Comparison of ENCODE assay signal across 11 mouse cellular contexts in the genomic region with DNA sequence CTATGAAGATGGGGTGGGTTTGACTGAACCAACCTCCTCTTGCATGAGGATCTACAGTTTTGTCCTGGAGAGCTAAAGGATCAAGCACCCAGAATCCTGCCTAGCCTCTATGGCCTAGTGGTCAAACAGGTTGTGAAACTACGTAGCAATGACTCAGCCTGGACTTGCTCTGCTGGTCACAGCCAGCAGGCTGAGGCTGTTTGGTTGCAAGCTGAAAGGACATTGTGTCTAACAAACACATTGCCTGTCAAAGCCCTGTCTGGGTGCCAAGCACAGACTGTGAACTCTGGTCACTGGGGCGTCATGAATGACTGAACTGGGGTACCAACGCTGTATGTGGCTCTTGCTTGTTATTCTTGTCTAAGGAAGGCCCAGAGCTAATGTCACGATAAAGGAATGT. TPM values are rescaled to one million over a fixed set of nuclear protein-coding genes. Genes with fewer than 3 reads are reported as not detected.
DNase-seq lines count a peak whose midpoint lies in the region; ATAC-seq and TF ChIP-seq lines count a peak whose summit lies in the region.
"Had no signal": no experiment of that assay in that cellular context is flagged by ENCODE, and none has a peak within 500 bp of the region (broad histone marks: within the 10 kb centered on the region; RNA-seq: fewer than 3 reads in every experiment).

No protein-coding gene starts in this region.

- no peak overlapping the region for H3K9ac ChIP-seq in liver, embryonic 14.5 days (replicated peaks)
- no peak overlapping the region for H3K9ac ChIP-seq in liver, embryonic 12.5 days
- H3K9ac ChIP-seq in stomach, embryonic 16.5 days (ENCODE audit: low read length): no peak overlapping the region
- H3K9ac ChIP-seq: hindbrain, embryonic 12.5 days; limb, embryonic 15.5 days; neural tube, embryonic 12.5 days had no signal

- intact Hi-C loops in gastrocnemius, adult 2 months (cut with DNase I): no loop called here

- H3K9me3 ChIP-seq in liver, embryonic 14.5 days (ENCODE audit: control insufficient read depth, low read length): no peaks in the 10 kb centered on the region
- H3K9me3 ChIP-seq in liver, embryonic 12.5 days (replicated peaks): no peaks in the 10 kb centered on the region
- H3K9me3 ChIP-seq in stomach, embryonic 16.5 days (replicated peaks; ENCODE audit: control insufficient read depth, low read length): no peaks in the 10 kb centered on the region
- H3K9me3 ChIP-seq in embryonic facial prominence, embryonic 10.5 days: no peaks in the 10 kb centered on the region
- H3K9me3 ChIP-seq: hindbrain, embryonic 12.5 days; limb, embryonic 15.5 days; neural tube, embryonic 12.5 days had no signal

- no peak for TF ChIP-seq EP300 in liver, embryonic 14.5 days (IDR thresholded peaks at IDR 0.05; ENCODE audit: low read depth)

- no peaks in the 10 kb centered on the region for H3K36me3 ChIP-seq in liver, embryonic 14.5 days (replicated peaks; ENCODE audit: control insufficient read depth, insufficient read depth, low read depth)
- no peaks in the 10 kb centered on the region for H3K36me3 ChIP-seq in liver, embryonic 12.5 days
- H3K36me3 ChIP-seq in stomach, embryonic 16.5 days (ENCODE audit: control insufficient read depth, insufficient read depth, low read length): no peaks in the 10 kb centered on the region
- no peaks in the 10 kb centered on the region for H3K36me3 ChIP-seq in embryonic facial prominence, embryonic 10.5 days (replicated peaks)
- H3K36me3 ChIP-seq: hindbrain, embryonic 12.5 days; limb, embryonic 15.5 days; neural tube, embryonic 12.5 days had no signal

- no peak overlapping the region for H3K4me2 ChIP-seq in liver, embryonic 14.5 days (ENCODE audit: low read depth)
- H3K4me2 ChIP-seq in liver, embryonic 12.5 days: no peak overlapping the region
- H3K4me2 ChIP-seq in stomach, embryonic 16.5 days (ENCODE audit: low read depth, low read length): no peak overlapping the region
- H3K4me2 ChIP-seq: hindbrain, embryonic 12.5 days; limb, embryonic 15.5 days; neural tube, embryonic 12.5 days had no signal

- 0 out of 2 replicates have a peak, but pooled peaks have one; percentile 8 for TF ChIP-seq CTCF in liver, embryonic 14.5 days (IDR thresholded peaks at IDR 0.05; ENCODE audit: low read depth)
- TF ChIP-seq CTCF in gastrocnemius, adult 2 months (IDR thresholded peaks at IDR 0.05): no peak

- no peak overlapping the region for H3K4me3 ChIP-seq in liver, embryonic 14.5 days (ENCODE audit: insufficient read depth in 1 of 2, low read depth in 2 of 2, low read length in 2 of 2)
- no peak overlapping the region for H3K4me3 ChIP-seq in liver, embryonic 12.5 days
- H3K4me3 ChIP-seq in brown adipose tissue, adult 24 weeks (ENCODE audit: insufficient read depth, low read depth, low read length): no peak overlapping the region
- no peak overlapping the region for H3K4me3 ChIP-seq in stomach, embryonic 16.5 days (replicated peaks; ENCODE audit: low read length)
- no peak overlapping the region for H3K4me3 ChIP-seq in gastrocnemius, adult 2 months
- no peak overlapping the region for H3K4me3 ChIP-seq in embryonic facial prominence, embryonic 10.5 days
- H3K4me3 ChIP-seq: hindbrain, embryonic 12.5 days; limb, embryonic 15.5 days; neural tube, embryonic 12.5 days had no signal

- H3K4me1 ChIP-seq in liver, embryonic 14.5 days (replicated peaks; ENCODE audit: control insufficient read depth in 2 of 2, insufficient read depth in 2 of 2, low read length in 1 of 2): peaks cover 0 to 13% of the 10 kb centered on the region in 2 experiments; a peak in 3 of 4 replicates
- peaks cover 30% of the 10 kb centered on the region for H3K4me1 ChIP-seq in liver, embryonic 12.5 days
- peaks cover 3% of the 10 kb centered on the region; the same call in 1 of the 2 replicates for H3K4me1 ChIP-seq in brown adipose tissue, adult 24 weeks (ENCODE audit: control insufficient read depth, insufficient read depth, insufficient read length, low read length)
- H3K4me1 ChIP-seq in stomach, embryonic 16.5 days (ENCODE audit: control insufficient read depth, insufficient read depth, low read length): no peaks in the 10 kb centered on the region
- peaks cover 14% of the 10 kb centered on the region for H3K4me1 ChIP-seq in embryonic facial prominence, embryonic 10.5 days
- H3K4me1 ChIP-seq: hindbrain, embryonic 12.5 days; limb, embryonic 15.5 days; neural tube, embryonic 12.5 days had no signal

- ATAC-seq in liver, embryonic 14.5 days (ENCODE audit: insufficient read depth): no peak
- ATAC-seq in liver, embryonic 12.5 days: no peak
- peak; percentile 72; the same call in 1 of the 2 replicates for ATAC-seq in stomach, embryonic 16.5 days (ENCODE audit: insufficient read depth, low FRiP score)
- ATAC-seq in inflammation-experienced regulatory T-cells, adult 6 months: no peak

- no peaks in the 10 kb centered on the region for H3K27me3 ChIP-seq in liver, embryonic 14.5 days (ENCODE audit: control insufficient read depth, insufficient read depth, low read length)
- no peaks in the 10 kb centered on the region for H3K27me3 ChIP-seq in liver, embryonic 12.5 days (replicated peaks)
- no peaks in the 10 kb centered on the region for H3K27me3 ChIP-seq in stomach, embryonic 16.5 days (ENCODE audit: control insufficient read depth, insufficient read depth, low read length)
- H3K27me3 ChIP-seq in embryonic facial prominence, embryonic 10.5 days (replicated peaks; ENCODE audit: low read depth, poor library complexity, severe bottlenecking): no peaks in the 10 kb centered on the region
- H3K27me3 ChIP-seq: hindbrain, embryonic 12.5 days; limb, embryonic 15.5 days; neural tube, embryonic 12.5 days had no signal

- no peak overlapping the region; the same call in 1 of the 2 replicates for H3K27ac ChIP-seq in liver, embryonic 14.5 days
- no peak overlapping the region for H3K27ac ChIP-seq in liver, embryonic 12.5 days
- peak overlapping the region; percentile 85 for H3K27ac ChIP-seq in brown adipose tissue, adult 24 weeks (replicated peaks; ENCODE audit: low read depth, low read length)
- H3K27ac ChIP-seq in stomach, embryonic 16.5 days (ENCODE audit: low read length): 0 out of 2 replicates have a peak overlapping the region, but pooled peaks have one; percentile 41
- H3K27ac ChIP-seq in gastrocnemius, adult 2 months: no peak overlapping the region
- no peak overlapping the region for H3K27ac ChIP-seq in embryonic facial prominence, embryonic 10.5 days (replicated peaks)
- H3K27ac ChIP-seq: hindbrain, embryonic 12.5 days; limb, embryonic 15.5 days; neural tube, embryonic 12.5 days had no signal

- no peak for DNase-seq in liver, embryonic 14.5 days (ENCODE audit: low read depth in 3 of 3, low spot score in 3 of 3)
- peak; percentile 88 to 96 for DNase-seq in kidney, postnatal 36 days
- DNase-seq in gastrocnemius, adult 2 months: no peak
- no peak for DNase-seq in embryonic facial prominence, embryonic 10.5 days (ENCODE audit: low spot score)

- WGBS in liver, embryonic 14.5 days (ENCODE audit: insufficient replicate concordance): 72% methylated on average over 4 of the region's 4 CpGs
- WGBS in liver, embryonic 12.5 days (ENCODE audit: insufficient replicate concordance): 76% methylated on average over 4 of the region's 4 CpGs
- WGBS in stomach, embryonic 16.5 days: 68% methylated on average over 4 of the region's 4 CpGs
- 78% methylated on average over 4 of the region's 4 CpGs for WGBS in embryonic facial prominence, embryonic 10.5 days

RNA-seq across cellular contexts. Expression of a gene that starts 10.9 kb away (rescaled TPM):
- 4.0 and 4.3 TPM in 2 replicates for polyA plus RNA-seq in liver, embryonic 14.5 days (2012; rRNA removed)
- polyA plus RNA-seq in liver, embryonic 14.5 days (2014; fragmentation: Nextera tagmentation; extraction: Ambion mirVana): 3.4 and 3.9 TPM in 2 replicates
- 19.4 and 21.2 TPM in 2 replicates for polyA plus RNA-seq in liver, embryonic 12.5 days (2016; fragmentation: Nextera tagmentation; extraction: Ambion mirVana)
- polyA plus RNA-seq in brown adipose tissue, adult 24 weeks (2012; ENCODE audit: insufficient read depth, insufficient read length, missing spikeins): 2.1 and 3.4 TPM in 2 replicates
- polyA plus RNA-seq in stomach, embryonic 16.5 days (2015; fragmentation: Nextera tagmentation; extraction: Ambion mirVana): 19.5 and 20.0 TPM in 2 replicates
- 1 to 10 TPM; 2.9 to 3.3 TPM for total RNA-seq in gastrocnemius, adult 2 months (2021)
- 37.0 and 41.7 TPM in 2 replicates for polyA plus RNA-seq in embryonic facial prominence, embryonic 10.5 days (2016; fragmentation: Nextera tagmentation; extraction: Ambion mirVana)
- polyA plus RNA-seq in inflammation-experienced regulatory T-cells, adult 6 months (2017; shearing (Covaris generic)): 10 to 100 TPM; 24.0 to 27.5 (median 27.4) TPM

RNA-seq across cellular contexts. Expression of a gene that starts 35.7 kb away (rescaled TPM):
- 3.4 TPM in 2 replicates for polyA plus RNA-seq in liver, embryonic 14.5 days (2012; rRNA removed)
- polyA plus RNA-seq in liver, embryonic 14.5 days (2014; fragmentation: Nextera tagmentation; extraction: Ambion mirVana): 3.3 and 4.1 TPM in 2 replicates
- polyA plus RNA-seq in liver, embryonic 12.5 days (2016; fragmentation: Nextera tagmentation; extraction: Ambion mirVana): 9.3 and 10.6 TPM in 2 replicates
- 10.1 and 14.5 TPM in 2 replicates for polyA plus RNA-seq in brown adipose tissue, adult 24 weeks (2012; ENCODE audit: insufficient read depth, insufficient read length, missing spikeins)
- polyA plus RNA-seq in stomach, embryonic 16.5 days (2015; fragmentation: Nextera tagmentation; extraction: Ambion mirVana): 12.4 and 13.7 TPM in 2 replicates
- 1 to 10 TPM; 1.5 to 2.1 TPM for total RNA-seq in gastrocnemius, adult 2 months (2021)
- 12.3 and 13.3 TPM in 2 replicates for polyA plus RNA-seq in embryonic facial prominence, embryonic 10.5 days (2016; fragmentation: Nextera tagmentation; extraction: Ambion mirVana)
- polyA plus RNA-seq in inflammation-experienced regulatory T-cells, adult 6 months (2017; shearing (Covaris generic)): 1 to 10 TPM in 2 of 3 experiments, under 1 TPM in 1; 0.56 to 4.6 (median 1.9) TPM

RNA-seq across cellular contexts. Expression of a gene that starts 52.3 kb away (rescaled TPM):
- 6.2 and 7.4 TPM in 2 replicates for polyA plus RNA-seq in liver, embryonic 14.5 days (2012; rRNA removed)
- 10.9 and 14.0 TPM in 2 replicates for polyA plus RNA-seq in liver, embryonic 14.5 days (2014; fragmentation: Nextera tagmentation; extraction: Ambion mirVana)
- 14.4 and 14.5 TPM in 2 replicates for polyA plus RNA-seq in liver, embryonic 12.5 days (2016; fragmentation: Nextera tagmentation; extraction: Ambion mirVana)
- 5.9 and 11.6 TPM in 2 replicates for polyA plus RNA-seq in brown adipose tissue, adult 24 weeks (2012; ENCODE audit: insufficient read depth, insufficient read length, missing spikeins)
- 25.9 and 29.9 TPM in 2 replicates for polyA plus RNA-seq in stomach, embryonic 16.5 days (2015; fragmentation: Nextera tagmentation; extraction: Ambion mirVana)
- 10 to 100 TPM; 14.6 to 15.6 TPM for total RNA-seq in gastrocnemius, adult 2 months (2021)
- polyA plus RNA-seq in embryonic facial prominence, embryonic 10.5 days (2016; fragmentation: Nextera tagmentation; extraction: Ambion mirVana): 25.9 and 27.4 TPM in 2 replicates
- polyA plus RNA-seq in inflammation-experienced regulatory T-cells, adult 6 months (2017; shearing (Covaris generic)): 1 to 10 TPM; 3.4 to 5.4 (median 5.3) TPM

RNA-seq across cellular contexts. Expression of a gene that starts 58.8 kb away (rescaled TPM):
- polyA plus RNA-seq in liver, embryonic 14.5 days (2012; rRNA removed): 544 and 902 TPM in 2 replicates
- polyA plus RNA-seq in liver, embryonic 14.5 days (2014; fragmentation: Nextera tagmentation; extraction: Ambion mirVana): 1,811 and 1,820 TPM in 2 replicates
- 2,000 and 2,061 TPM in 2 replicates for polyA plus RNA-seq in liver, embryonic 12.5 days (2016; fragmentation: Nextera tagmentation; extraction: Ambion mirVana)
- polyA plus RNA-seq in brown adipose tissue, adult 24 weeks (2012; ENCODE audit: insufficient read depth, insufficient read length, missing spikeins): 42.9 and 57.3 TPM in 2 replicates
- 1,031 and 1,078 TPM in 2 replicates for polyA plus RNA-seq in stomach, embryonic 16.5 days (2015; fragmentation: Nextera tagmentation; extraction: Ambion mirVana)
- total RNA-seq in gastrocnemius, adult 2 months (2021): 10 to 100 TPM; 41.0 to 60.0 TPM
- polyA plus RNA-seq in embryonic facial prominence, embryonic 10.5 days (2016; fragmentation: Nextera tagmentation; extraction: Ambion mirVana): 1,009 and 1,074 TPM in 2 replicates
- polyA plus RNA-seq in inflammation-experienced regulatory T-cells, adult 6 months (2017; shearing (Covaris generic)): 100 to 1,000 TPM; 180 to 267 (median 200) TPM

Comparison
In these comparisons a context has a peak if more than half of its experiments do, and no peak if none do; other contexts are left out.
1. DNase-seq: peak in kidney, postnatal 36 days (2 of 2); none in liver, embryonic 14.5 days (0 of 3), gastrocnemius, adult 2 months (single experiment) and embryonic facial prominence, embryonic 10.5 days (single experiment).
2. H3K27ac ChIP-seq: peak in brown adipose tissue, adult 24 weeks (single experiment) and stomach, embryonic 16.5 days (single experiment); none in liver, embryonic 14.5 days (single experiment), liver, embryonic 12.5 days (single experiment), gastrocnemius, adult 2 months (single experiment) and embryonic facial prominence, embryonic 10.5 days (single experiment).